Mouse (Mus musculus): Measurements from ENCODE around the gene Rnf216.
"Not testable (repeated sequence)": the region's sequence is repeated elsewhere in the genome, so short reads cannot be mapped to it uniquely, and the experiment has no call there.

Rnf216 gene

GRCm38 (mm10) chr5:143112281-143113246 lies at the start of gene Rnf216:
Gene Rnf216 (minus strand): TSS chr5:143112994.
- DNase-seq, result peak; percentile 80

GRCm38 (mm10) chr5:143155534-143155933 lies 42.7 kb upstream of the Rnf216 start:
- DNase-seq, result no peak

- DNase-seq, result no peak
These were observed 41.0 kb upstream of the Rnf216 start for GRCm38 (mm10) chr5:143153756-143154155.

GRCm38 (mm10) chr5:143150044-143150443 lies 37.2 kb upstream of the Rnf216 start:
- no peak for DNase-seq

GRCm38 (mm10) chr5:143149536-143149935 lies 36.7 kb upstream of the Rnf216 start:
- DNase-seq, result no peak

- no peak for DNase-seq
These were observed 35.9 kb upstream of the Rnf216 start for GRCm38 (mm10) chr5:143148661-143149060.

GRCm38 (mm10) chr5:143147481-143147880 lies 34.7 kb upstream of the Rnf216 start, which contains the start of gene Olfr718-ps1:
Gene Olfr718-ps1 (minus strand): TSS chr5:143147581.
- no peak for DNase-seq

GRCm38 (mm10) chr5:143137580-143137979 lies 24.8 kb upstream of the Rnf216 start:
- no peak for DNase-seq

GRCm38 (mm10) chr5:143135042-143135441 lies 22.2 kb upstream of the Rnf216 start:
- DNase-seq, result no peak

- not testable (repeated sequence) for DNase-seq
These were observed 21.6 kb upstream of the Rnf216 start for GRCm38 (mm10) chr5:143134216-143135010.

GRCm38 (mm10) chr5:143132935-143133514 lies 20.2 kb upstream of the Rnf216 start:
- peak; percentile 62 for DNase-seq

- DNase-seq, result peak; percentile 44
These were observed 17.5 kb upstream of the Rnf216 start for GRCm38 (mm10) chr5:143130342-143130741.

GRCm38 (mm10) chr5:143129101-143129500 lies 16.3 kb upstream of the Rnf216 start:
- no peak for DNase-seq

- no peak for DNase-seq
These were observed 15.0 kb upstream of the Rnf216 start for GRCm38 (mm10) chr5:143127837-143128236.

GRCm38 (mm10) chr5:143126908-143127307 lies 14.1 kb upstream of the Rnf216 start:
- no peak for DNase-seq

GRCm38 (mm10) chr5:143126089-143126488 lies 13.3 kb upstream of the Rnf216 start:
- no peak for DNase-seq

GRCm38 (mm10) chr5:143125601-143126000 lies 12.8 kb upstream of the Rnf216 start:
- no peak for DNase-seq

GRCm38 (mm10) chr5:143124805-143125378 lies 12.1 kb upstream of the Rnf216 start:
- DNase-seq, result no peak

GRCm38 (mm10) chr5:143122673-143123072 lies 9.9 kb upstream of the Rnf216 start:
- DNase-seq, result no peak

- DNase-seq, result no peak
These were observed 9.3 kb upstream of the Rnf216 start for GRCm38 (mm10) chr5:143122125-143122524.

GRCm38 (mm10) chr5:143106842-143107241 lies 6.0 kb downstream of the Rnf216 start:
- DNase-seq, result no peak

GRCm38 (mm10) chr5:143103231-143103630 lies 9.6 kb downstream of the Rnf216 start:
- no peak for DNase-seq

- DNase-seq, result no peak
These were observed 11.2 kb downstream of the Rnf216 start for GRCm38 (mm10) chr5:143101626-143102025.
